Mouse (Mus musculus) urinary bladder, postnatal 10 days (tissue): ENCODE measurements around the gene AI467606.

Source experiments
- DNase-seq: peaks from one replicate; pipeline ENCODE4 v3.0.0; 2022; ENCODE audit warnings: low spot score

The AI467606 gene

DNA sequence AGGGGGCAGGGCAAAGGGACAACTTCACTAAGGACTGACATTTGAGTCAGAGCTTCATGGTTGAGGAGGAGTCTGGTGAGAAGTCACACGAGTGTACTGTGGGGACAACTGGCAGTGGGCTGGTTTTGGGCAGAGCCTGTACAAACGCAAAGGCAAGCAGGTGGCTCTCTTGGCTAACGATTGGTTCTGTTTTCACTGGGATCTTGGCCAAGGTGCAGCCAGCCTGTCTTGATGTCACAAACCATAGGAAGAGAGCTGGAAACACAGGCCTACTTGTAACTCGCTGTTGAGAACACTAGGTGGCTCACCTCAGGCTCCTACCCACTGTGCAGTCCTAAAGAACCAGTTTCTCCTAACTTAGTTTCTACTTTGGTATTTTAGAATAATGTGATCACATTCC is 38.5 kb downstream of the AI467606 start:
- DNase-seq = no peak

DNA sequence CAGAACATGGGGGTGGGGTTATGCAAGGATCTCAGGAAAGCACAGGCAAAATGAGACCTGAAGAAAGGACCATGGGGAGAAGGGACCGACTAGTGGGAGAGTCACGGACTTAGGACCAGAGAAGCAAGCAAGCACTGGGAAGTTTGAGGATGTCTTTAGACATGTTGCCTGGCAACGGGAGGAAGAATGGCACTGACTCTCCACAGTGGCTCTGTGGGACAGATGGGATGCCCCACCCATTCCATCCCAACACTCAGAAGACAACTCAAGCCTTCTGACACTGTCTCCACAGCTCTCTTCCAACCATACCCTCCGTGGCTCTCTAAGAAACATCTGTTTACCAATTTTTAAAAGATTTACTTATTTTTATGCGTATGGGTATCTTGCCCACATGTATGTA is 42.0 kb downstream of the AI467606 start:
- DNase-seq = no peak

DNA sequence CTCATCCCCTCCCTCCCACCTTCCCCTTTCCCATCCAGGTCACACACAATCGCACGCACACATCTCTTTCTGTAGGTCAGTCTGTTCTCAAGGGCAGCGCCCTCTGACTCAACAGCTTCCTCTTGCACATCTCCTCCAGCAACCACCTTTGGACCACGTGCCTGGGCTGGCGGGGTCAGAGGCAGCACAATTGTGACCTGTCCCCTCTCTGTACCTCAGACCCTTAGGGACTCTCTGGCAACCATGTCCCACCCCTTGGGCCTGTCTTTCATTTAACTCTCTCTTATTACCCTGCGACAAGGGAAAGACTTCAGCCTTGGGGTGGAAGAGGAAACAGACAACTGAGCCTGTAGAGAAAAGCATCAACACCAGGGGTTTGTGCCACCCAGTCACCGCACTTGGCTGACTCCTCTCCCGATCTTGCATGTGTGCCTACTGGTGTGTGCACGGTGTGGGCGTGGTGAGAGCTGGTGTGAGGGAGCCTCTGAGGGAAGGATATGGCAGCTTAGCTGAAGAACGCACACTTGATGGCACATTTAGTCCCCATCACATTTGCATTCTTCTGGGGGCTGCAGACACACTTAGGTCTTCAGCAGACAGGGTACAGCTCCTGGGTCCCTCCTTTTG is 43.8 kb downstream of the AI467606 start:
- DNase-seq = no peak

DNA sequence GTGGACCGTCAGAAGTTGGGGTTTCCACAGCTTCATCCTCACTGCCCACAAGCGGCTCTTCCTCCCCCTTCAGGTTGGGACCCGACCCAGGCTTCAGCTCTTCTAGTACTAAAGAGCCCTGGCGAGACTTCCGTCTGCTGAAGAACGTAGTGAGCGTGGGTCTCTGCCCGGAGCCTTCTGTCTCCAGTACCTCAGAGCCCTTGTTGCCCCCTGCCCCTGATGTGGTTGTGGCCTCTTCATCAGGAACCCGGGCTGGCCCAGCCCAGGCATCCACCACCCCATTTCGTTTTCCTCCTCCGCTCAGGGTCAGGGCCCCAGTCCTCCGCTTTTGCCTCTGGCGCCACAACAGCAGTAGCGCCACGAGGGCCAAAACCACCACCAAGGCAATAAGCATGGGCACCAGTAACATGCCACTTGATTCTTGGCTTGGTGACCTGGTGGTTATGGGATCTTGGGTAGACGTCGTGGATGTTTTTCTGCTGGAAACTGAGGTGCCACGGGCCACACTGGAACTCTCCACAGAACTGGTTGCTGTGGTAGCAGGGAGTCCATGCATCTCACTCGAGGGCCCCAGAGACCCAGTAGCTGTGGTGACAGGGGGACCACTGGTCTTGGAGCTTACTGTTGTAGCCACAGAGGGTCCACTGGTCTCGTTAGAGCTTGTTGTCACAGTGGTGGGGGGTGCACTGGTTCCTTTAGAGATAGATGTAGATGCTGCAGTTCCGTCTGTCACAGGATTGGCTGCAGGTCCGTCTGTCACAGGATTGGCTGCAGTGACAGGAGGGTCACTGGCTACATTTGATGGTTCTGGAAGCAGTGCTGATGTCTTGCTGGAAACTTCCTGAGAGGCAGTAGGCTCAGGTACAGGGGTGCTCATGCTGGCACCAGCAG is 45.3 kb downstream of the AI467606 start:
- no peak for DNase-seq

GRCm38 (mm10) chr7:127137262-127138017 is 46.3 kb downstream of the AI467606 start, which contains the start of gene Spn:
Spn (minus strand) TSS chr7:127137823.
- DNase-seq = no peak

DNA sequence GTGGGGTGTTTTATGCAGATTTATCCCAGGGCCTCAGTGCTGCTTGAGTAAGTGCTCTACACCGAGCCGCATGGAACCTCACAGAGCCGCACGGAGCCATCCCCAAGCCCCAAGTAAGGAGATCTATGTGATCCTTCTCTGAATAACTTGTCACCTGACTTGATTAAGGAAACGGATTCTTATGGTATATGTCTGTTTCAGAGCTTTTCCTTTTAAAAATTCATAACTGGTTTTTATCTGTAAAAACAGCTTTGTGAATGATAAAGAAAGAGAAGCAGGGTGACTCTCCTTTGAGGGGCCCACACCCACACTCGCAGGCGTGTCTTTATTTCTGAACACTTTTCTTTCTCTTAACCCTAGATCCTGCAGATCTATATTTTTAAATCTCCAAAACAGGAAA is 47.9 kb downstream of the AI467606 start:
- DNase-seq = no peak

DNA sequence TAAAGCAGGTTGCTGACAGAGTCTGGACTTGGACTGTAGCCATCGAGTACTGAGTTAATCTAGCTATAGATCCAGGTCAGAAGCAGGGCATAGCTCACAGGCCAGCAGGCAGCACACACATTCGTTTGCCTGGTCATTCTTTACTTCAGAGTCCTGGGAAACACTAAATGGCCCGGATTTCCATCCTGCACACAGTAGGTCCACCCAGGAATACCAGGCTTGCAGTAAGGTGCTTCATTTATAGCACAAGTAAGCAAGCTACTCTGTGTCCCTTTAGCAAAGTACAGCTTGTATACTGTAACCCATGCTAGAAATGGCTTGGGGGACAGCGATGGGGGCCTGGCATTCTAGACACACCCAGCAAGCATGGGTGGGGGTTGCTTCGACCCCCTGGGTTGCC is 48.4 kb downstream of the AI467606 start:
- no peak for DNase-seq

DNA sequence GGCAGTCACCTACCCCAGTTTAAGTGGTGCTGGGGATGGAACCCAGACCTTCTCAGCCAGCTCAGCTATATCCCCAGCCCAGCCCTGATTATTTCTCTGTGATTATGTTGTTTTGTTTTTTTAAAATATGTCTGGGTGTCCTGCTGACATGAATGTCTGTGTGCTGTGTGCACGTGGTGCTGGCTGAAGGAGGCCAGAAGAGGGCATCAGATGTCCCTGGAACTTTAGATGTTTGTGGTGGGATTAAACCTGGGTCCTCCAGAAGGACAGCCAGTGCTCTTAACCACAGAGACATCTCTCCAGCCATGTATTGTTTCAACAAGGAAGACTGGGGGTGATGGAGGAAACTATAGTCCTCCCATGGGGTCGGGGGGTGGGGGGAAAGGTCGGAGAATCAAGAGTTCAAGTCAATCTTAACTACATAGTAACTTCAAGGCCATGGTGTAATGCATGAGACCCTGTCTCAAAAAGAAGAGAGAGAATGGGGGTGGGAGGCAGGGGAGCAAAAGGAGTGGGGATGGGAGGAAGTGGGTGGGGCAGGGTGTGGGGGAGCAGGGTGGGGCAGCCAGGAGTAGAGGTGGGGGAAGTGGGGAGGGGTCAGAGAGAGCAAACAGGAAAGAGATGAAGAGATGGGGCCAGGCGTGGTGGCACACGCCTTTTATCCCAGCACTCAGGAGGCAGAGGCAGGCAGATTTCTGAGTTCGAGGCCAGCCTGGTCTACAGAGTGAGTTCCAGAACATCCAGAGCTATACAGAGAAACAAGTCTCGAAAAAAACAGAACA is 49.7 kb downstream of the AI467606 start:
- DNase-seq = no peak

GRCm38 (mm10) chr7:127142214-127142613 is 51.1 kb downstream of the AI467606 start:
- DNase-seq = no peak

- no peak for DNase-seq
These were observed 51.5 kb downstream of the AI467606 start for GRCm38 (mm10) chr7:127142666-127143065.
